Mouse (Mus musculus) E14TG2a.4 (cell line): Measurements from ENCODE around the gene 1700013G24Rik.

Experiments used
- CTCF ChIP-seq: conservative IDR thresholded peaks from 2 replicates; pipeline ENCODE4 v1.5.1; 2014; ENCODE audit warnings: low read length
- POU5F1 ChIP-seq: IDR thresholded peaks from 2 replicates; pipeline ENCODE4 v1.6.1; 2014; ENCODE audit warnings: low read length, borderline replicate concordance

DNA sequence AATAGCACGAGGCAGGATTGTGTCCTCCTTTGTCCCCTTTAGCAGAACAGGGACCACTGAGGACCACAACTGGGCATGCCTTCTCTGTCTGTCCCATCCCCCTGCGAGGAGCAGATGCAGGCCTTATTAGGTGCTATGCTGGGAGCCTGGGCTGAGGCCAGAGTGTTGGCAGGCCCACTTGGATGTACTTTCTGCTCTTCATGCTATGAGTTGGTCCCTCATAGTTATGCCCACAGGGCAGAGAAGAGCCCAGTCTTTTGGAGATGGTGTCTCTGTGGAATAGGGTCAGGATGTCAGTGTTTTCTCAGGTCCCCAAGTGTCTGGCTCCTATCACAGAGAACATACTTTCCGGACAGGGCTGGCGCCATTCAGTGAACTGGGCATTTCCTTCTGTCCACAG is 13.9 kb downstream of the 1700013G24Rik start:
- no peak for TF ChIP-seq CTCF
- no peak for TF ChIP-seq POU5F1
